Mouse (Mus musculus) lung, adult 2 months (tissue): ENCODE data around the gene Rbm34. TPM values are rescaled to one million over a fixed set of nuclear protein-coding genes. Genes with fewer than 3 reads are reported as not detected.
"Not testable (repeated sequence)": the region's sequence is repeated elsewhere in the genome, so short reads cannot be mapped to it uniquely, and the experiment has no call there.

Experiments used
- DNase-seq: peaks from one replicate; pipeline ENCODE4 v3.0.0; 2022
- H3K4me1 ChIP-seq: fragments of 200-500 bp; 2 replicates; pipeline ENCODE4 v1.6.1; 2011; ENCODE audit warnings: low read length; ENCODE audit not compliant: control insufficient read depth, insufficient read depth
- H3K4me3 ChIP-seq: fragments of 200-500 bp; replicated peaks from 2 replicates; pipeline ENCODE3; 2011; ENCODE audit warnings: low read depth, mild to moderate bottlenecking, control low read depth, low read length; ENCODE audit errors: extremely low read depth
- CTCF ChIP-seq: fragments of 200-500 bp; IDR thresholded peaks from 2 replicates; pipeline ENCODE4 v1.5.1; 2011; ENCODE audit warnings: mild to moderate bottlenecking, low read length, control low read depth; ENCODE audit not compliant: insufficient read depth
- POLR2A ChIP-seq: fragments of 200-500 bp; IDR thresholded peaks from 2 replicates; pipeline ENCODE4 v1.6.1; 2011; ENCODE audit warnings: low read depth, mild to moderate bottlenecking, control low read depth, low read length, borderline replicate concordance; ENCODE audit errors: extremely low read depth
- WGBS: fragments of 180-500 bp; shearing (Covaris S2); methylation state at CpG from one replicate; pipeline ENCODE4 v1.1.7; 2018; 5-methylcytosine and 5-hydroxymethylcytosine counted together
- polyA plus RNA-seq: library from polyadenylated mRNA; depleted of rRNA; stranded (reverse); fragments of >200 nt; gene quantifications from 2 replicates; pipeline ENCODE4 v1.2.3, GENCODE M21; 2012; rRNA removed

The Rbm34 gene
- polyA plus RNA-seq: 2.1 and 2.4 TPM in 2 replicates

- TF ChIP-seq POLR2A: peak; percentile 66; the same call in 1 of the 2 replicates
- no peak for TF ChIP-seq CTCF
- H3K4me3 ChIP-seq: peak within 1 kb of the TSS; percentile 88
- under 1% methylated on average over 50 of the region's 50 CpGs for WGBS
- peaks cover 2% of the 10 kb centered on the region; the same call in 1 of the 2 replicates for H3K4me1 ChIP-seq
- peak; percentile 89 for DNase-seq
Observed at GRCm38 (mm10) chr8:126970579-126971313, at the start of gene Rbm34. Gene Rbm34, minus strand, starts transcription at chr8:126971071.

- WGBS: 61% methylated on average over 9 of the region's 9 CpGs
- Histone ChIP-seq H3K4me1 (no peaks in the 10 kb centered on the region), H3K4me3 (no peak overlapping the region)
- DNase-seq: no peak
- TF ChIP-seq POLR2A (no peak), CTCF (no peak)
Observed at GRCm38 (mm10) chr8:127011668-127012067, 40.8 kb upstream of the Rbm34 start.

- H3K4me3 ChIP-seq: no peak overlapping the region
- TF ChIP-seq CTCF: no peak
- TF ChIP-seq POLR2A: no peak
- no peak for DNase-seq
- 82% methylated on average over 1 of the region's 1 CpGs for WGBS
- H3K4me1 ChIP-seq: no peaks in the 10 kb centered on the region
Observed at GRCm38 (mm10) chr8:126994506-126994905, 23.6 kb upstream of the Rbm34 start.

DNA sequence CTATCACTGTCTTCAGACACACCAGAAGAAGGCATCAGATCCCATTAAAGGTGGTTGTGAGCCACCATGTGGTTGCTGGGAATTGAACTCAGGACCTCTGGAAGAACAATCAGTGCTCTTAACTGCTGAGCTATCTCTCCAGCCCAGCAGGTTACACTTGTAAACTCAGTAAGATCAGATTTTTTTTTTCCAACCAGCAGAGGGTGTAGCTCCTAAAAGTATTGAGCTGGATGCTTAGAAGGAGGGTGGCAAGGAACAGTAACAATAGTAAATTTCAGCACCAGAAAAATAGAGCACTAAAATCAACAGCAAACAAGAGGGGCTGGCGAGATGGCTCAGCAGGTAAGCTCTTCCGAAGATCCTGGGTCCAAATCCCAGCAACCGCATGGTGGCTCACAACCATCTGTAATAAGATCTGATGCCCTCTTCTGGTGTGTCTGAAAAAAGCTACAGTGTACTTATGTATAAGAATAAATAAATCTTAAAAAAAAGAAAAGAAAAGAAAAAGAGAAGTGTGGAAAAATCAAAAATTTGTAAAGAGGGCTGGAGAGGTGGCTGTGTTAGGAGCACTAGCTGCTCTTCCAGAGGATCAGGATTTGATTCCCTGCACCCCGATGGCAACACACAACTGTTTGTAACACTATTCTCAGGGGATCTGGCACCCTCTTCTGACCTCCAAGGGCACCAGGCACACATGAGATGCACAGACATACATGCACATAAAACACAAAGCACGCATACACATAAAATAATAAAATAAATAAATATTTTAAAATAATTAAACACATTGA is 18.7 kb upstream of the Rbm34 start:
- H3K4me1 ChIP-seq: no peaks in the 10 kb centered on the region; the same call in 1 of the 2 replicates
- no peak overlapping the region for H3K4me3 ChIP-seq
- WGBS: 78% methylated on average over 5 of the region's 5 CpGs
- TF ChIP-seq POLR2A (no peak), CTCF (no peak)
- DNase-seq: no peak

- DNase-seq: no peak
- no peak for TF ChIP-seq CTCF
- no peak for TF ChIP-seq POLR2A
- no peak overlapping the region for H3K4me3 ChIP-seq
- no peaks in the 10 kb centered on the region; the same call in 1 of the 2 replicates for H3K4me1 ChIP-seq
- WGBS: 63% methylated on average over 16 of the region's 16 CpGs
Observed at GRCm38 (mm10) chr8:126988346-126989006, 17.6 kb upstream of the Rbm34 start.

DNA sequence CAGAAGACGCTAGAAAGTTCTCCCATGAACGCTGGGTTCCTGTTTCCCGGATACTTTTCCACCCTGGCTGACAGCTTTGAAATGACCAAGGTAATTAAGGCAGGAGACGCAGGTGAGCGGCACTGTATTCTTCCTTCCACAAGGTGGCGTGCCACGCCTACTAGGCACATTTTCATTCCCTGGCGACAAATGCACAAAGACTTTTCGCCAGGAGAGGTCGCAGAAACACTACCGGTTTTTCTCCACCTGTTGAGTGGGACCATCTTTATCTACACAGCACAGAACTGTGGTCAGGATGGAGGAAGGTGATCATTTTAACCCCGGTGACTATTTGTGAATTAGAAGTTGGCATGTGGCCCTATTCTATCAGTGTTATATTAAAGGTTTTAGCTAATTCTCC is 15.6 kb upstream of the Rbm34 start:
- no peak overlapping the region for H3K4me3 ChIP-seq
- H3K4me1 ChIP-seq: no peaks in the 10 kb centered on the region; the same call in 1 of the 2 replicates
- TF ChIP-seq CTCF (peak; percentile 100), POLR2A (no peak)
- DNase-seq: peak; percentile 79
- WGBS: 2% methylated on average over 12 of the region's 12 CpGs

DNA sequence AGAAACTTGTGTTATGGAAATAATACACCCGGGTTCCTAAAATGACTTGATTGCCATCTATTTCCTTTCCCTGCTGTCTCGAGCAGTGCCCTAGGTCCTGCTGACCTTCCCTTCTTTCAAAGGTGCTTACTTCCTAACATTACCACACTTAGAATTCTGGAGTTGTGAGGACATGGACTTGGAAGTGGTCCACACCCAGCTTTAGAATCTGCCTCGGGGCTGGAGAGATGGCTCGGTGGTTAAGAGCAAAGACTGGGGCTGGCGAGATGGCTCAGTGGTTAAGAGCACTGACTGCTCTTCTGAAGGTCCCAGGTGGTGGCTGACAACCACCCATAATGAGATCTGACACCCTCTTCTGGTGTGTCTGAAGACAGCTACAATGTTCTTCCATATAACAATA is 9.2 kb upstream of the Rbm34 start:
- WGBS: 31% methylated on average over 5 of the region's 5 CpGs
- peaks cover 3% of the 10 kb centered on the region; the same call in 1 of the 2 replicates for H3K4me1 ChIP-seq
- TF ChIP-seq POLR2A: no peak
- TF ChIP-seq CTCF: no peak
- H3K4me3 ChIP-seq: no peak overlapping the region
- DNase-seq: no peak

GRCm38 (mm10) chr8:126979091-126979920 is 8.4 kb upstream of the Rbm34 start:
- 5% methylated on average over 27 of the region's 27 CpGs for WGBS
- peak; percentile 33 for DNase-seq
- Histone ChIP-seq H3K4me3 (peak overlapping the region; percentile 22), H3K4me1 (peaks cover 3% of the 10 kb centered on the region; the same call in 1 of the 2 replicates)
- TF ChIP-seq CTCF (no peak), POLR2A (no peak)

DNA sequence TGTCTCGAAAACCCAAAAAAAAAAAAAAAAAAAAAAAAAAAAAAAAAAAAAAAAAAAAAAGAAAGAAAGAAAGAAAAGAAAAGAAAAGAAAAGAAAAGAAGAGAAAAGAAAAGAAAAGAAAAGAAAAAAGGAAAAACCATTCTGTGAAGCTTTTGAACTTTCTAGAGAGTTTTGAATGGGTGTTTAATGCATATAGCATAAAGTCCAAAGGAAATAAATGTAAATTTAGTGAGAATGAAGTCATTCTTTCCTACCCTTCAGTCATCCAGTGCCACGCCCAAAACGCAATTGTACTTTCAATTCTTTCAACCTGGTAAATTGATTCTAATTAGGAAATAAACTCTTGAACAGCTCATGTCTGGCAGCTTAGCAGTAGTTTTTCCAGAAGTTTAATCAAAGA is 7.7 kb upstream of the Rbm34 start:
- DNase-seq, H3K4me3 ChIP-seq, H3K4me1 ChIP-seq: not testable (repeated sequence)
- WGBS: 22% methylated on average over 2 of the region's 3 CpGs
